Mouse (Mus musculus): ENCODE results near the gene Kif1c. TPM values are rescaled to one million over a fixed set of nuclear protein-coding genes. Genes with fewer than 3 reads are reported as not detected.
A peak's percentile ranks its signal among the peaks of the same experiment; 100 is the strongest.

Kif1c gene
- 19.8 and 20.3 TPM in 2 replicates for total RNA-seq (2012; rRNA removed)
- 10 to 100 TPM in 1 of 2 experiments, not detected in 1; 21.7 TPM for polyA plus RNA-seq (2012; ENCODE audit: insufficient read depth in 1 of 2, insufficient read length in 2 of 2, low read depth in 1 of 2, low replicate concordance in 2 of 2, missing spikeins in 1 of 2)

- Histone ChIP-seq H3K79me2 (ENCODE audit: control insufficient read depth, insufficient read depth, low read length, poor library complexity) (no peaks in the 10 kb centered on the region; the same call in 1 of the 2 replicates), H3K27me3 (ENCODE audit: control insufficient read depth in 1 of 2, insufficient read depth in 2 of 2, low read length in 2 of 2) (no peaks in the 10 kb centered on the region), H3K9me3 (replicated peaks; ENCODE audit: insufficient read depth, low read length) (no peaks in the 10 kb centered on the region), H3K9ac (ENCODE audit: control insufficient read depth, low read depth, low read length, poor library complexity, severe bottlenecking) (peak within 1 kb of the TSS; percentile 84), H3K4me1 (ENCODE audit: control insufficient read depth in 1 of 2, insufficient read depth in 2 of 2, low read length in 2 of 2) (peaks cover 3 to 7% of the 10 kb centered on the region in 2 experiments; a peak in 3 of 4 replicates), H3K36me3 (ENCODE audit: control insufficient read depth in 1 of 2, insufficient read depth in 2 of 2, low read length in 2 of 2) (peaks cover 0 to 5% of the 10 kb centered on the region in 2 experiments; a peak in 2 of 4 replicates), H3K27ac (ENCODE audit: control insufficient read depth, low read depth, low read length) (peak within 1 kb of the TSS; percentile 77), H3K4me3 (ENCODE audit: control insufficient read depth in 1 of 2, insufficient read depth in 1 of 2, low read depth in 2 of 2, low read length in 2 of 2) (peak within 1 kb of the TSS; percentile 80 to 91)
- peak; percentile 97 for DNase-seq (ENCODE audit: low read depth, low spot score)
- TF ChIP-seq POLR2AphosphoS5 (IDR thresholded peaks at IDR 0.05; ENCODE audit: borderline replicate concordance, low read depth, low read length) (no peak), SIN3A (IDR thresholded peaks at IDR 0.05; ENCODE audit: low read length) (0 out of 2 replicates have a peak, but pooled peaks have one; percentile 61), CHD1 (IDR thresholded peaks at IDR 0.05; ENCODE audit: low read depth, low read length) (peak; percentile 28; the same call in 1 of the 2 replicates), MAX (IDR thresholded peaks at IDR 0.05; ENCODE audit: low read length) (0 out of 2 replicates have a peak, but pooled peaks have one; percentile 27), GATA1 (IDR thresholded peaks at IDR 0.05; ENCODE audit: low read depth, low read length) (no peak), MAFK (IDR thresholded peaks at IDR 0.05; ENCODE audit: borderline replicate concordance, low read depth, low read length) (no peak), RCOR1 (IDR thresholded peaks at IDR 0.05; ENCODE audit: low read depth, low read length) (no peak), ZC3H11A (IDR thresholded peaks at IDR 0.05; ENCODE audit: low read depth, low read length) (no peak), CHD2 (IDR thresholded peaks at IDR 0.05; ENCODE audit: low read length) (no peak), MYC (IDR thresholded peaks at IDR 0.05; ENCODE audit: low read depth, low read length) (no peak), POLR2AphosphoS2 (IDR thresholded peaks at IDR 0.05; ENCODE audit: low read length) (peak; percentile 64; the same call in 1 of the 2 replicates), TCF12 (IDR thresholded peaks at IDR 0.05; ENCODE audit: low read depth, low read length) (peak; percentile 39; the same call in 1 of the 2 replicates), GABPA (IDR thresholded peaks at IDR 0.05; ENCODE audit: low read depth, low read length) (no peak), USF1 (IDR thresholded peaks at IDR 0.05; ENCODE audit: low read depth, low read length) (no peak), ZNF384 (IDR thresholded peaks at IDR 0.05; ENCODE audit: low read depth, low read length) (no peak), CTCF (IDR thresholded peaks at IDR 0.05 in 2 of 3, conservative IDR thresholded peaks at IDR 0.05 in 1 of 3; ENCODE audit: control insufficient read depth in 1 of 3, insufficient read depth in 1 of 3, low read depth in 2 of 3, low read length in 3 of 3, poor library complexity in 1 of 3, severe bottlenecking in 1 of 3) (no peak), MXI1 (IDR thresholded peaks at IDR 0.05; ENCODE audit: low read depth, low read length) (no peak), USF2 (IDR thresholded peaks at IDR 0.05; ENCODE audit: borderline replicate concordance in 1 of 2, insufficient read depth in 1 of 2, low read depth in 1 of 2, low read length in 2 of 2) (no peak), MAZ (IDR thresholded peaks at IDR 0.05; ENCODE audit: low read depth, low read length) (0 out of 2 replicates have a peak, but pooled peaks have one; percentile 53), NRF1 (IDR thresholded peaks at IDR 0.05; ENCODE audit: insufficient read depth, low read depth, low read length, poor library complexity, severe bottlenecking) (0 out of 2 replicates have a peak, but pooled peaks have one; percentile 44), TBP (IDR thresholded peaks at IDR 0.05; ENCODE audit: low read depth, low read length) (peak; percentile 48; the same call in 1 of the 2 replicates), EP300 (IDR thresholded peaks at IDR 0.05; ENCODE audit: low read depth in 1 of 2, low read length in 2 of 2) (no peak), ELF1 (IDR thresholded peaks at IDR 0.05; ENCODE audit: low read depth, low read length) (no peak), NELFE (IDR thresholded peaks at IDR 0.05; ENCODE audit: low read depth, low read length) (peak; percentile 70), POLR2A (IDR thresholded peaks at IDR 0.05; ENCODE audit: control insufficient read depth in 1 of 2, insufficient read depth in 1 of 2, low read depth in 1 of 2, low read length in 2 of 2, poor library complexity in 1 of 2) (peak; percentile 75 to 90), RAD21 (IDR thresholded peaks at IDR 0.05; ENCODE audit: low read depth, low read length) (no peak), MEF2A (IDR thresholded peaks at IDR 0.05; ENCODE audit: extremely low read depth, insufficient replicate concordance, low read depth, low read length, poor library complexity, severe bottlenecking) (no peak)
Measured at GRCm38 (mm10) chr11:70699722-70700556, at the start of gene Kif1c, which contains the start of gene Inca1. Kif1c (plus strand) TSS chr11:70700548. Inca1 (minus strand) TSS chr11:70700155.
